Mouse (Mus musculus) bone marrow macrophage, adult 2 months (primary cell): Measurements from ENCODE around the gene Pip5kl1.

Experiments
- CTCF ChIP-seq: IDR thresholded peaks from 2 replicates; pipeline ENCODE4 v1.5.1; 2012; ENCODE audit warnings: low read depth, mild to moderate bottlenecking, low read length, moderate library complexity
- POLR2A ChIP-seq: IDR thresholded peaks from 2 replicates; pipeline ENCODE4 v1.6.1; 2012; ENCODE audit warnings: mild to moderate bottlenecking, low read depth, low read length, borderline replicate concordance

GRCm38 (mm10) chr2:32559570-32559969 lies 15.0 kb upstream of the Pip5kl1 start:
- TF ChIP-seq CTCF = no peak
- no peak for TF ChIP-seq POLR2A
